Mouse (Mus musculus) liver, embryonic 15.5 days (tissue): ENCODE data around the gene Krtap24-1. TPM values are rescaled to one million over a fixed set of nuclear protein-coding genes. Genes with fewer than 3 reads are reported as not detected.

Experiments used
- ATAC-seq: fragments of 200-750 bp; cut with Nextera tagmentation; 2 replicates; pipeline ENCODE4 v1.8.0; 2017; ENCODE audit warnings: moderate number of reproducible peaks, mild to moderate bottlenecking, moderate library complexity; ENCODE audit not compliant: insufficient read depth
- H3K27ac ChIP-seq: fragments of 300-500 bp; sonication (generic); replicated peaks from 2 replicates; pipeline ENCODE4 v1.5.1; 2015; ENCODE audit warnings: mild to moderate bottlenecking, inconsistent platforms
- H3K27me3 ChIP-seq: fragments of 300-500 bp; sonication (generic); 2 replicates; pipeline ENCODE4 v1.6.1; 2015; ENCODE audit warnings: mild to moderate bottlenecking, inconsistent platforms
- H3K36me3 ChIP-seq: fragments of 300-500 bp; sonication (generic); replicated peaks from 2 replicates; pipeline ENCODE4 v1.6.1; 2015; ENCODE audit warnings: moderate library complexity, mild to moderate bottlenecking, inconsistent platforms
- H3K4me1 ChIP-seq: fragments of 300-500 bp; sonication (generic); replicated peaks from 2 replicates; pipeline ENCODE4 v1.6.1; 2015; ENCODE audit warnings: inconsistent platforms
- H3K4me2 ChIP-seq: fragments of 300-500 bp; sonication (generic); 2 replicates; pipeline ENCODE4 v1.6.1; 2015; ENCODE audit warnings: moderate library complexity, mild to moderate bottlenecking, inconsistent platforms
- H3K4me3 ChIP-seq: fragments of 300-500 bp; sonication (generic); replicated peaks from 2 replicates; pipeline ENCODE4 v1.5.1; 2015; ENCODE audit warnings: mild to moderate bottlenecking, inconsistent platforms
- H3K9ac ChIP-seq: fragments of 300-500 bp; sonication (generic); 2 replicates; pipeline ENCODE4 v1.6.1; 2015; ENCODE audit warnings: moderate library complexity, mild to moderate bottlenecking, inconsistent platforms
- H3K9me3 ChIP-seq: fragments of 300-500 bp; sonication (generic); replicated peaks from 2 replicates; pipeline ENCODE4 v1.6.1; 2016; ENCODE audit warnings: inconsistent platforms
- WGBS: fragments of 180-500 bp; shearing (Covaris S2); methylation state at CpG from one replicate; pipeline ENCODE4 v1.1.7; 2015; ENCODE audit warnings: mixed read lengths; ENCODE audit not compliant: insufficient replicate concordance; 5-methylcytosine and 5-hydroxymethylcytosine counted together
- polyA plus RNA-seq: library from polyadenylated mRNA; unstranded; fragments of >200 nt; fragmentation: Nextera tagmentation; extraction: Ambion mirVana; gene quantifications from 2 replicates; pipeline ENCODE4 v1.2.1, GENCODE M21; 2015

Krtap24-1 gene
- polyA plus RNA-seq, 1 experiment from 2014 or later: not detected

DNA sequence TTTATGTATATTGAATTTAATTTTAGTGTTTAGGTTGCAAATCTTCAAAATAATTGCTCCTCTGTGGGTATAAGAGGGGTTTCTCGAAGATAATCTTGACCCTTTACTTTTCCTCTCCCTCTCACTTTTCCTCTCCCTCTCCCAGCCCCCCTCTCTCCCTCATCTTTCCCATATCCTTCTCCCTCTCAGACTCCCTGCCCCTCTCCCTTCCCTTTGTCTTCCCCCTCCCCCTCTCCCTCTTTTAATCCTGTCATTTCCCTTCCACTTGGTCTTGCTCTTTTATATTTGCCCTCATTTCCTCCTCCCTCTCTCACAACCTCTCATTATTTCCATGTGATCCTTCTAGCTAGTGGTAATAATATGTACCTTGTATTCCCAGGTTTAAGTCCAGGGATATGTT is 9.6 kb downstream of the Krtap24-1 start:
- Histone ChIP-seq H3K27ac (no peak overlapping the region), H3K4me3 (no peak overlapping the region), H3K9me3 (no peaks in the 10 kb centered on the region), H3K9ac (no peak overlapping the region), H3K27me3 (no peaks in the 10 kb centered on the region), H3K36me3 (no peaks in the 10 kb centered on the region), H3K4me1 (no peaks in the 10 kb centered on the region), H3K4me2 (no peak overlapping the region)
- 47% methylated on average over 1 of the region's 1 CpGs for WGBS
- no peak for ATAC-seq

- WGBS: 51% methylated on average over 8 of the region's 8 CpGs
- H3K4me2 ChIP-seq: no peak overlapping the region
- H3K27me3 ChIP-seq: no peaks in the 10 kb centered on the region
Measured at GRCm38 (mm10) chr16:88600303-88600702, 11.8 kb downstream of the Krtap24-1 start.

DNA sequence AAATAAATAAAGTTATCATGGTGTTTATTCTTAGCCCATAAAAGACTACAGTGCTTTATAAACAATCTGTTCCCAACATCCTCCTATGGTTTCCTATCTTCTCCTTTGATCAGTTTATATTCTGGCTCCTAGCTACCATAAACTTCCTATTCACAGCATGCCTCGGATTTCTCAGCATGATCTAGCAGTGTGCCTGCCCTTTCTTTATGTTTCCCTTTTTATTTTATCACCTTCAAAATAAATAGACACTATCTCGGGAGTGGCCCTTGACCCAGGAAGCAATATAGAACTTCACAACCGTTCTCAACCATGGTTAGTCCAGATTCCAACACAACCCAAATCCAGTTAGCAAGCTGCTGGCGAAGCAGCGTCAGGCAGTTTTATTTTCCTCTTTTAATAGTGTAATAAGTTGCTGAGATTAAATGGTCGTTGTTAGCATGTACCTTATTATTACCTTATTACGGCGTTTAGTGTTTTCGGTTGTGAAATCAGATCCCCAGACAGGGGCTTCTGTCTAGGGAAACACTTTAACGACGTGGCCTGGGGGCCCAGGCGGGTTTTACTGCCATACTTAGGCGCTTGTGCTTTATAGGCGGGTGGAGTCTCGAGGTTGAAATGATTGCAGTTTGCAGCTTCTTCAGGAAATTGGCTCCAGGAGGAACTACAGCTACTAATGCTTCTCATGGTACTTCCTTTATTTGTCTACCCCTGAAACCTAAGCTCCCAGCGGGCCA is 12.4 kb downstream of the Krtap24-1 start:
- Histone ChIP-seq H3K27ac (no peak overlapping the region), H3K9ac (no peak overlapping the region), H3K4me1 (no peaks in the 10 kb centered on the region), H3K9me3 (no peaks in the 10 kb centered on the region), H3K4me2 (no peak overlapping the region), H3K27me3 (no peaks in the 10 kb centered on the region), H3K4me3 (no peak overlapping the region), H3K36me3 (no peaks in the 10 kb centered on the region)
- ATAC-seq: no peak
- 27% methylated on average over 16 of the region's 16 CpGs for WGBS

More at GRCm38 (mm10) chr16:88600303-88600702, 11.8 kb downstream of the Krtap24-1 start:
- Histone ChIP-seq H3K4me3 (no peak overlapping the region), H3K36me3 (no peaks in the 10 kb centered on the region), H3K4me1 (no peaks in the 10 kb centered on the region), H3K9me3 (no peaks in the 10 kb centered on the region), H3K27ac (no peak overlapping the region), H3K9ac (no peak overlapping the region)
- no peak for ATAC-seq

GRCm38 (mm10) chr16:88592758-88593157 is 19.3 kb downstream of the Krtap24-1 start:
- Histone ChIP-seq H3K9ac (no peak overlapping the region), H3K27ac (no peak overlapping the region), H3K27me3 (no peaks in the 10 kb centered on the region), H3K4me2 (no peak overlapping the region), H3K4me1 (no peaks in the 10 kb centered on the region), H3K36me3 (no peaks in the 10 kb centered on the region), H3K9me3 (no peaks in the 10 kb centered on the region), H3K4me3 (no peak overlapping the region)
- ATAC-seq: no peak

DNA sequence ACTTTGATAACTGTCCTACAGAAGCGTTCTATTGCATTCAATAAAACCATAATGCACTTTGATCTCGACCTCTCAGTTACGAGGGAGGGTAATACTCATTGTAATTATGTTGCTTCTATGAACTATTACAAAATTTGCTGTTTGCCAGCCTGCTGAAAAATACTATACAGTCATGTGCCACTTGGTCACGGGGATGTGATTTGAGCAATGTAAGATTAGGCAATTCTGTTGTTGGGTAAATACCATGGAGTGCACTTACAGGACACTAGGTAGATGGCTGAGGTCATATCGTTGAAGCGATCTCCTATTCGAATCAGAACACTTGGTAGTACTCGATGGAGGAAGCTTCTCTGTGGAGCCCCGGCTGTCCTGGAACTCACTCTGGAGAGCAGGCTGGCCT is 28.7 kb downstream of the Krtap24-1 start:
- Histone ChIP-seq H3K9me3 (0 out of 2 replicates have a peak, but pooled peaks cover 4% of the 10 kb centered on the region), H3K4me2 (no peak overlapping the region), H3K27me3 (no peaks in the 10 kb centered on the region), H3K9ac (no peak overlapping the region), H3K36me3 (no peaks in the 10 kb centered on the region), H3K4me1 (no peaks in the 10 kb centered on the region), H3K4me3 (no peak overlapping the region), H3K27ac (no peak overlapping the region)
- 74% methylated on average over 9 of the region's 9 CpGs for WGBS
- no peak for ATAC-seq

DNA sequence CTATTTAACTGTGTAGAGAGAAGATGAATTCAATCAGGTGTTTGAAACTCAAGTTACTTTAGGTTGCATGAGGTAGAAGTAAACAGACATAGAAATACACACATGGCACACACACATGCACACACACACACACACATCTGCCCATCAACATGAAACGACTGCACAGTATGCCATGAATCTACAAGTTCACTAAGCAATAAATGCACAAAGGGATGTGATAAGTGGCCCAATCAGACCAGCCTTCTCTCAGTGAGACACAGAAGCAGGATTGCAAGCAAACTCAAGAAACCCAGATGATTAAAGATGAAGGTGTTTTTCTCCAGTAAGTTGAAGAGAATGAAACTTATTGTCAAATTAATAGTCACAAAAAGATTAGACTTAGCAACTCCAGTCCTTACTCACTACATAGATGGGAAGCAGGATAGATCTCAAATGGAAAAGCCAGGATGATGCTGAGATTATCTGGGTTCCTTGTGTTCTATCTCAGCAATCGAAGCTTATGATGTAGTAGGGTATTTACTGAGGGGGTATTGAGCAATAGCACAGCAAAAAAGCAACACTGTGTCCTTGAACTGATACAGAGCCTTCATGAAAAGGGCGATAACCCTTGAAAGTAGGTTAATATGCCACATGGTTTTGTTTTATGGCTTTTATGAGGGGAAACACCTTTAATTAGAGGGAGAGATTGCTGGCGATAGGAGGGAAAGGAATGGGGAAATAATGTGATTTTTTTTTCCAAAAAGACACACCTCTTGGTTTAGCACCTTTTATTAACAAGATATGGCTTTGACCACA is 36.0 kb downstream of the Krtap24-1 start:
- H3K9me3 ChIP-seq: 0 out of 2 replicates have a peak, but pooled peaks cover 4% of the 10 kb centered on the region
- no peak for ATAC-seq
- no peaks in the 10 kb centered on the region for H3K36me3 ChIP-seq
- H3K27me3 ChIP-seq: no peaks in the 10 kb centered on the region
- WGBS: 44% methylated on average over 4 of the region's 4 CpGs
- no peak overlapping the region for H3K4me3 ChIP-seq
- no peaks in the 10 kb centered on the region for H3K4me1 ChIP-seq
- H3K9ac ChIP-seq: no peak overlapping the region
- no peak overlapping the region for H3K4me2 ChIP-seq
- no peak overlapping the region for H3K27ac ChIP-seq

DNA sequence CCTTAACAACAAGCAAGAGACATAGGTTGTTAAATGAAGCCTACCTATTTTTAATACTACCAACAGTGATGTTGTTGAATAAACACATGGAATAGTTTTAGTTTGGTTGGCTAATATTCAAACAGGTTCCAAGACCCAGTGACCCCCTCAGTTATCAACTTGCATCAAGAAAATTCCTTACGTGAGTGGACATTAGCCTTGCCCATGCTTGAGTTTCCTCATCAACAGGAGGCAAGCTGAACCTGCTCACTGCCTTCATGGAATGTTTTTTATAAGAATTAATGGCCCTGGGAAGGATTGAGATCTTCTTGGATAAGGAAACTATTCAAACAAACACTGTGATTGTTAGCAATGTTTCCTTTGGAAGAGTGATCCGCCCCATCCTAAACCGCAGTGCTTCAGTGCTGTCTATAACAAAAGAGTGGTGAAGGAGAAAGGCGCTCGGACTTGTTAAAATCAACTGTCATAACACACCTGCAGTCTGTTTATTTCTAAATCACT is 39.1 kb downstream of the Krtap24-1 start:
- H3K36me3 ChIP-seq: no peaks in the 10 kb centered on the region
- 73% methylated on average over 5 of the region's 5 CpGs for WGBS
- no peak overlapping the region for H3K4me3 ChIP-seq
- H3K27me3 ChIP-seq: no peaks in the 10 kb centered on the region
- H3K9ac ChIP-seq: no peak overlapping the region
- no peaks in the 10 kb centered on the region for H3K4me1 ChIP-seq
- ATAC-seq: no peak
- H3K4me2 ChIP-seq: no peak overlapping the region
- no peak overlapping the region for H3K27ac ChIP-seq
- no peaks in the 10 kb centered on the region for H3K9me3 ChIP-seq

GRCm38 (mm10) chr16:88570136-88570535 is 41.9 kb downstream of the Krtap24-1 start:
- no peak overlapping the region for H3K4me3 ChIP-seq
- no peaks in the 10 kb centered on the region for H3K4me1 ChIP-seq
- no peak overlapping the region for H3K9ac ChIP-seq
- H3K36me3 ChIP-seq: no peaks in the 10 kb centered on the region
- no peaks in the 10 kb centered on the region for H3K27me3 ChIP-seq
- no peak overlapping the region for H3K27ac ChIP-seq
- ATAC-seq: no peak
- no peak overlapping the region for H3K4me2 ChIP-seq
- H3K9me3 ChIP-seq: no peaks in the 10 kb centered on the region

GRCm38 (mm10) chr16:88569732-88570131 is 42.3 kb downstream of the Krtap24-1 start:
- no peak overlapping the region for H3K4me3 ChIP-seq
- H3K27me3 ChIP-seq: no peaks in the 10 kb centered on the region
- no peak overlapping the region for H3K9ac ChIP-seq
- H3K36me3 ChIP-seq: no peaks in the 10 kb centered on the region
- ATAC-seq: no peak
- 87% methylated on average over 3 of the region's 3 CpGs for WGBS
- no peak overlapping the region for H3K4me2 ChIP-seq
- H3K9me3 ChIP-seq: no peaks in the 10 kb centered on the region
- H3K4me1 ChIP-seq: no peaks in the 10 kb centered on the region
- H3K27ac ChIP-seq: no peak overlapping the region

DNA sequence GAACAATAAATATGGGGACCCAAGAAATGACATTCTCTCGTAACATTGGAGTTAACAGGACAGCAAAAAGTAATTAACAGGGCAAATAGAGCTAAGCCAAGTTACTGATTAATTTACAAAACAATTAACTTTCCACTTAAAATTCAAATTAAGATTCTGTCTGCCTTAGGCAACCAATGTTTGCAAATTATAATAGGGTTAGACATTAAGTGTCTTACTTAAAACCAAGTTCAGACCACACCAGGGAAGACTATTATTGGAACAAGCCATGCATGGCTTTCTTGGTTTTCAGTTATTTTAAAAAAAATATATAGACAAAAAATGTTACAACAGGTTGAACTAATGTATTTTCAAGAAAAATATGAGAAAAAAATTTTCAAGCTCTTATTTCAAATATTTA is 43.0 kb downstream of the Krtap24-1 start:
- WGBS: 64% methylated on average over 1 of the region's 1 CpGs

GRCm38 (mm10) chr16:88563045-88563913 is 48.8 kb downstream of the Krtap24-1 start, which contains the start of gene Cldn8:
TSS of gene Cldn8 (minus strand) at chr16:88563183.
- Histone ChIP-seq H3K27me3 (no peaks in the 10 kb centered on the region), H3K4me1 (no peaks in the 10 kb centered on the region), H3K9me3 (no peaks in the 10 kb centered on the region), H3K27ac (no peak within 1 kb of the TSS), H3K9ac (no peak within 1 kb of the TSS), H3K36me3 (no peaks in the 10 kb centered on the region), H3K4me2 (no peak within 1 kb of the TSS), H3K4me3 (no peak within 1 kb of the TSS)
- ATAC-seq: no peak
- WGBS: 62% methylated on average over 6 of the region's 6 CpGs

More for the DNA sequence above, 43.0 kb downstream of the Krtap24-1 start:
- Histone ChIP-seq H3K9me3 (no peaks in the 10 kb centered on the region), H3K27ac (no peak overlapping the region), H3K4me2 (no peak overlapping the region), H3K9ac (no peak overlapping the region), H3K36me3 (no peaks in the 10 kb centered on the region), H3K4me1 (no peaks in the 10 kb centered on the region), H3K27me3 (no peaks in the 10 kb centered on the region), H3K4me3 (no peak overlapping the region)
- ATAC-seq: no peak
